Mouse (Mus musculus): Measurements from ENCODE around the gene Slc26a10.

GRCm38 (mm10) chr10:127156511-127156910 lies 23.9 kb downstream of the Slc26a10 start:
- TF ChIP-seq TAL1 (IDR thresholded peaks at IDR 0.05; ENCODE audit: low read length) (no peak), GATA1 (IDR thresholded peaks at IDR 0.05; ENCODE audit: low read length) (no peak)

Measured in erythroblast, embryonic 14.5 days (primary cell).